Mouse (Mus musculus): ENCODE measurements around the gene Srsf7.

GRCm38 (mm10) chr17:80180468-80180867 lies 26.6 kb downstream of the Srsf7 start:
- TF ChIP-seq POLR2A (IDR thresholded peaks at IDR 0.05; ENCODE audit: insufficient read depth, low read length) (no peak), CTCF (IDR thresholded peaks at IDR 0.05; ENCODE audit: low read depth, low read length) (no peak)

Measured in ES-Bruce4 (cell line).